ENCODE assay signal across 10 mouse cellular contexts in genomic region chr2:55435721-55436260, GRCm38 (mm10). TPM values are rescaled to one million over a fixed set of nuclear protein-coding genes. Genes with fewer than 3 reads are reported as not detected.
DNase-seq lines count a peak whose midpoint lies in the region; ATAC-seq and TF ChIP-seq lines count a peak whose summit lies in the region.
"Had no signal": no experiment of that assay in that cellular context is flagged by ENCODE, and none has a peak within 500 bp of the region (broad histone marks: within the 10 kb centered on the region; RNA-seq: fewer than 3 reads in every experiment).

Kcnj3 (plus strand) TSS chr2:55435970.

- peaks cover 6% of the 10 kb centered on the region for H3K4me1 ChIP-seq in lung, embryonic 16.5 days (replicated peaks; ENCODE audit: control insufficient read depth, insufficient read depth, low read length)
- H3K4me1 ChIP-seq in embryonic facial prominence, embryonic 15.5 days, result peaks cover 20% of the 10 kb centered on the region
- peaks cover 19% of the 10 kb centered on the region for H3K4me1 ChIP-seq in neural tube, embryonic 12.5 days
- H3K4me1 ChIP-seq in thymus, adult 2 months (replicated peaks; ENCODE audit: control insufficient read depth, insufficient read depth, low read length), result 0 out of 2 replicates have a peak, but pooled peaks cover 2% of the 10 kb centered on the region

- H3K27ac ChIP-seq in lung, embryonic 16.5 days (ENCODE audit: low read length), result no peak within 1 kb of the TSS
- H3K27ac ChIP-seq in embryonic facial prominence, embryonic 15.5 days (replicated peaks), result no peak within 1 kb of the TSS
- H3K27ac ChIP-seq in neural tube, embryonic 12.5 days, result no peak within 1 kb of the TSS
- H3K27ac ChIP-seq in thymus, adult 2 months (ENCODE audit: control insufficient read depth, insufficient read depth, low read length), result no peak within 1 kb of the TSS

- DNase-seq in lung, adult 18-20 months, result no peak
- peak; percentile 34 to 53 for DNase-seq in heart, postnatal 10 days
- peak; percentile 67 to 79 for DNase-seq in left cerebral cortex, adult 18-20 months (ENCODE audit: low spot score in 2 of 2)
- no peak for DNase-seq in urinary bladder, postnatal 14 days (ENCODE audit: low spot score)
- DNase-seq in thymus, adult 2 months, result no peak

- H3K9ac ChIP-seq in lung, embryonic 16.5 days (ENCODE audit: low read length), result no peak within 1 kb of the TSS; the same call in 1 of the 2 replicates
- no peak within 1 kb of the TSS for H3K9ac ChIP-seq in embryonic facial prominence, embryonic 15.5 days
- peak within 1 kb of the TSS; percentile 46; the same call in 1 of the 2 replicates for H3K9ac ChIP-seq in neural tube, embryonic 12.5 days

- intact Hi-C loops in heart, postnatal 10 days (cut with DNase I), result loop anchor here (5.0 kb wide), 1 partner anchor 42 kb away; no protein-coding TSS in a partner anchor

- H3K27me3 ChIP-seq in lung, embryonic 16.5 days (ENCODE audit: control insufficient read depth, insufficient read depth, low read depth, low read length), result peaks cover 30% of the 10 kb centered on the region
- H3K27me3 ChIP-seq in embryonic facial prominence, embryonic 15.5 days, result peaks cover 33% of the 10 kb centered on the region
- peaks cover 19% of the 10 kb centered on the region for H3K27me3 ChIP-seq in neural tube, embryonic 12.5 days (replicated peaks)
- no peaks in the 10 kb centered on the region for H3K27me3 ChIP-seq in thymus, adult 2 months (ENCODE audit: control insufficient read depth, insufficient read depth, low read length)

- TF ChIP-seq POLR2A in thymus, adult 2 months (IDR thresholded peaks at IDR 0.05; ENCODE audit: control insufficient read depth, extremely low read depth, insufficient read depth, low read length, poor library complexity), result no peak

- ATAC-seq in lung, embryonic 16.5 days (ENCODE audit: low read depth), result no peak
- 0 out of 2 replicates have a peak, but pooled peaks have one; percentile 40 for ATAC-seq in embryonic facial prominence, embryonic 15.5 days (ENCODE audit: insufficient number of reproducible peaks, low FRiP score, low TSS enrichment, low read depth)
- peak; percentile 81 for ATAC-seq in neural tube, embryonic 12.5 days (ENCODE audit: low FRiP score, low read depth)

- WGBS in lung, embryonic 16.5 days, result 1% methylated on average over 20 of the region's 20 CpGs
- 1% methylated on average over 20 of the region's 20 CpGs for WGBS in embryonic facial prominence, embryonic 15.5 days
- under 1% methylated on average over 20 of the region's 20 CpGs for WGBS in neural tube, embryonic 12.5 days
- WGBS in thymus, adult 2 months, result 8% methylated on average over 20 of the region's 20 CpGs

- TF ChIP-seq CTCF in thymus, adult 2 months (IDR thresholded peaks at IDR 0.05; ENCODE audit: borderline replicate concordance, control insufficient read depth, extremely low read depth, insufficient read depth, low read length, poor library complexity), result no peak

- H3K4me3 ChIP-seq in lung, embryonic 16.5 days (ENCODE audit: low read length), result peak within 1 kb of the TSS; percentile 43
- peak within 1 kb of the TSS; percentile 44 for H3K4me3 ChIP-seq in embryonic facial prominence, embryonic 15.5 days (replicated peaks)
- peak within 1 kb of the TSS; percentile 48 for H3K4me3 ChIP-seq in neural tube, embryonic 12.5 days
- no peak within 1 kb of the TSS for H3K4me3 ChIP-seq in thymus, adult 2 months (ENCODE audit: control insufficient read depth, insufficient read depth, low read length)

- H3K9me3 ChIP-seq in lung, embryonic 16.5 days (ENCODE audit: control insufficient read depth, low read length), result no peaks in the 10 kb centered on the region
- H3K9me3 ChIP-seq in embryonic facial prominence, embryonic 15.5 days (replicated peaks), result no peaks in the 10 kb centered on the region
- no peaks in the 10 kb centered on the region for H3K9me3 ChIP-seq in neural tube, embryonic 12.5 days

- peak within 1 kb of the TSS; percentile 63 for H3K4me2 ChIP-seq in lung, embryonic 16.5 days (ENCODE audit: low read depth, low read length)
- peak within 1 kb of the TSS; percentile 77 for H3K4me2 ChIP-seq in embryonic facial prominence, embryonic 15.5 days (replicated peaks)
- H3K4me2 ChIP-seq in neural tube, embryonic 12.5 days (replicated peaks), result peak within 1 kb of the TSS; percentile 76

- H3K36me3 ChIP-seq in lung, embryonic 16.5 days (ENCODE audit: control insufficient read depth, insufficient read depth, low read length), result no peaks in the 10 kb centered on the region
- H3K36me3 ChIP-seq in embryonic facial prominence, embryonic 15.5 days, result no peaks in the 10 kb centered on the region
- no peaks in the 10 kb centered on the region for H3K36me3 ChIP-seq in neural tube, embryonic 12.5 days
- H3K36me3 ChIP-seq in thymus, adult 2 months (ENCODE audit: control insufficient read depth, insufficient read depth, low read length), result no peaks in the 10 kb centered on the region
- H3K36me3 ChIP-seq: G1E had no signal

RNA-seq across cellular contexts. Expression of gene Kcnj3, which starts in this region (rescaled TPM):
- 0.62 and 0.64 TPM in 2 replicates for polyA plus RNA-seq in lung, embryonic 16.5 days (2015; fragmentation: Nextera tagmentation; extraction: Ambion mirVana)
- polyA plus RNA-seq in embryonic facial prominence, embryonic 15.5 days (2015; fragmentation: Nextera tagmentation; extraction: Ambion mirVana), result 0.77 and 1.1 TPM in 2 replicates
- total RNA-seq in heart, postnatal 10 days (2021), result 10 to 100 TPM; 15.3 to 27.8 TPM
- total RNA-seq in left cerebral cortex, adult 18-20 months (2021), result 100 to 1,000 TPM in 1 of 2 experiments, 10 to 100 TPM in 1; 92.6 to 112 TPM
- polyA plus RNA-seq in neural tube, embryonic 12.5 days (2016; fragmentation: Nextera tagmentation; extraction: Ambion mirVana), result 0.88 and 1.4 TPM in 2 replicates
- polyA plus RNA-seq in thymus, adult 2 months (2012; rRNA removed), result 1.2 and 3.0 TPM in 2 replicates
- total RNA-seq: hematopoietic stem cell, adult 5-6 weeks had no signal
- polyA plus RNA-seq: G1E had no signal

Comparison
In these comparisons a context has a peak if more than half of its experiments do, and no peak if none do; other contexts are left out.
1. DNase-seq: peak in heart, postnatal 10 days (2 of 2) and left cerebral cortex, adult 18-20 months (2 of 2); none in lung, adult 18-20 months (0 of 2), urinary bladder, postnatal 14 days (single experiment) and thymus, adult 2 months (single experiment).
2. Peak in every context shown above with its lines, with median percentiles within 50 percentile points of each other: H3K4me2 ChIP-seq.